Mouse (Mus musculus): Measurements from ENCODE around the gene Tex13c1. TPM values are rescaled to one million over a fixed set of nuclear protein-coding genes. Genes with fewer than 3 reads are reported as not detected.

The Tex13c1 gene
- total RNA-seq (2015) = not detected in 2 replicates
- not detected in 2 replicates for total RNA-seq (2017)

DNA sequence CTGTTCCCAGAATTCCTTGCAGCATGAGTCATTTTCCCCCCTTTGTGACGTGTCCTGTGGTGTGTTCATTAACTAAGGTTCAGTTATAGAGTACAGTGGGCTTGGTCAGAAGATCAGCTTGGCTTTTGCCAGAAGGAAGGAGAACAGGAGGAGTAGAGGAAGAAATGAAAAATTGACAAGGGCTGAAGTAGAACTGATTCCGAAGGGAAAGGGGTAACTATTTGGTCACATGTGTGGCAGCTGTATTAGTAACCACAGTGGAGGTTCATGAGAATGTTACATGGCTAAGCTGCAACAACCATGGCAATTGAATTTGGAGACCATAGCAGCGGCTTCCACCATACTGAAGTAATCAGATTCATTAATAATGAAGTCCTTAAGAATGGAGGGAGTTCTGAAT, at the start of gene Tex13c1:
Gene Tex13c1, plus strand, starts transcription at position 301 of the 400 bp plus-strand sequence.
- no peak for ATAC-seq (replicated peaks; ENCODE audit: poor library complexity)

Other genes starting within 250 kb of the Tex13c1 start
- gene Tenm1, start 162.0 kb upstream of the Tex13c1 start, total RNA-seq (2015) = not detected in 2 replicates
- not detected in 2 replicates for gene Tenm1, start 162.0 kb upstream of the Tex13c1 start, total RNA-seq (2017)

Data from megakaryocyte progenitor cell, adult 5-6 weeks (primary cell).